Mouse (Mus musculus) layer of hippocampus, postnatal 36 days (tissue): ENCODE data around the gene Hibch. TPM values are rescaled to one million over a fixed set of nuclear protein-coding genes. Genes with fewer than 3 reads are reported as not detected.
"Not testable (repeated sequence)": the region's sequence is repeated elsewhere in the genome, so short reads cannot be mapped to it uniquely, and the experiment has no call there.

Experiments
- DNase-seq, 2 experiments: peaks; one replicate each; pipeline ENCODE4 v3.0.0; 2022
- total RNA-seq, 2 experiments: library from RNA; stranded (reverse); gene quantifications; 2 replicates each; pipeline ENCODE4 v1.2.3; 2021

Gene Hibch
- total RNA-seq, 2 experiments from 2014 or later = 16.2 to 19.9 TPM

GRCm38 (mm10) chr1:52884208-52884607 lies 39.5 kb downstream of the Hibch start:
- no peak for DNase-seq

GRCm38 (mm10) chr1:52909783-52910182 lies 65.1 kb downstream of the Hibch start:
- DNase-seq = no peak

GRCm38 (mm10) chr1:52916655-52917054 lies 71.9 kb downstream of the Hibch start:
- no peak for DNase-seq

GRCm38 (mm10) chr1:52918897-52919296 lies 74.2 kb downstream of the Hibch start:
- DNase-seq = not testable (repeated sequence)

GRCm38 (mm10) chr1:52924482-52924881 lies 79.8 kb downstream of the Hibch start:
- DNase-seq = not testable (repeated sequence)

- no peak for DNase-seq
Observed at GRCm38 (mm10) chr1:52934494-52934893, 89.8 kb downstream of the Hibch start.

GRCm38 (mm10) chr1:52939021-52939420 lies 94.3 kb downstream of the Hibch start:
- no peak for DNase-seq

GRCm38 (mm10) chr1:52947895-52948294 lies 103.2 kb downstream of the Hibch start:
- no peak for DNase-seq

- DNase-seq = no peak
Observed at GRCm38 (mm10) chr1:52951146-52951868, 106.6 kb downstream of the Hibch start.

- peak in 1 of 2 experiments; percentile 21 for DNase-seq
Observed at GRCm38 (mm10) chr1:52952143-52952542, 107.4 kb downstream of the Hibch start.

- DNase-seq = peak in 1 of 2 experiments; percentile 16
Observed at GRCm38 (mm10) chr1:52952551-52953397, 108.0 kb downstream of the Hibch start.

- DNase-seq = no peak
Observed at GRCm38 (mm10) chr1:52953548-52953947, 108.8 kb downstream of the Hibch start.

GRCm38 (mm10) chr1:52954456-52954855 lies 109.7 kb downstream of the Hibch start:
- no peak for DNase-seq

- DNase-seq = peak; percentile 38 to 56
Observed at GRCm38 (mm10) chr1:52955102-52955501, 110.4 kb downstream of the Hibch start.

GRCm38 (mm10) chr1:52956746-52957145 lies 112.0 kb downstream of the Hibch start:
- no peak for DNase-seq

GRCm38 (mm10) chr1:52960191-52960590 lies 115.5 kb downstream of the Hibch start:
- DNase-seq = no peak

- DNase-seq = no peak
Observed at GRCm38 (mm10) chr1:52963097-52963496, 118.4 kb downstream of the Hibch start.

GRCm38 (mm10) chr1:52964581-52964980 lies 119.9 kb downstream of the Hibch start:
- no peak for DNase-seq

Other genes with a start within 250 kb of the Hibch start
- 1 to 10 TPM; 3.7 to 4.2 TPM for gene Nemp2, start 214.2 kb upstream of the Hibch start, total RNA-seq
- gene Mfsd6, start 117.5 kb upstream of the Hibch start, total RNA-seq = 10 to 100 TPM; 74.5 to 81.1 TPM
- 10 to 100 TPM; 35.3 to 41.0 TPM for gene Inpp1, start 27.2 kb upstream of the Hibch start, total RNA-seq
- 1 to 10 TPM; 7.2 to 7.4 TPM for gene 1700019D03Rik, start 175.2 kb downstream of the Hibch start, total RNA-seq
- under 1 TPM; 0.51 to 0.65 TPM for gene Mstn, start 216.7 kb downstream of the Hibch start, total RNA-seq